Mouse (Mus musculus) forebrain, embryonic 16.5 days (tissue): Measurements from ENCODE around the gene Mmgt2. TPM values are rescaled to one million over a fixed set of nuclear protein-coding genes. Genes with fewer than 3 reads are reported as not detected.

Source experiments
- ATAC-seq: fragments of 200-750 bp; cut with Nextera tagmentation; 2 replicates; pipeline ENCODE4 v1.8.0; 2017; ENCODE audit warnings: mild to moderate bottlenecking, moderate library complexity
- H3K27ac ChIP-seq: fragments of 300-500 bp; sonication (generic); 2 replicates; pipeline ENCODE4 v1.5.1; 2014; ENCODE audit warnings: low read length, control low read depth
- H3K27me3 ChIP-seq: fragments of 300-500 bp; sonication (generic); replicated peaks from 2 replicates; pipeline ENCODE4 v1.6.1; 2014; ENCODE audit warnings: low read length; ENCODE audit not compliant: control insufficient read depth, insufficient read depth
- H3K36me3 ChIP-seq: fragments of 300-500 bp; sonication (generic); 2 replicates; pipeline ENCODE4 v1.6.1; 2014; ENCODE audit not compliant: control insufficient read depth, insufficient read depth
- H3K4me1 ChIP-seq: fragments of 300-500 bp; sonication (generic); replicated peaks from 2 replicates; pipeline ENCODE4 v1.6.1; 2014; ENCODE audit warnings: low read length; ENCODE audit not compliant: control insufficient read depth, insufficient read depth
- H3K4me2 ChIP-seq: fragments of 300-500 bp; sonication (generic); 2 replicates; pipeline ENCODE4 v1.6.1; 2014; ENCODE audit warnings: mild to moderate bottlenecking, low read length, control low read depth
- H3K4me3 ChIP-seq: fragments of 300-500 bp; sonication (generic); replicated peaks from 2 replicates; pipeline ENCODE4 v1.5.1; 2014; ENCODE audit warnings: mild to moderate bottlenecking, low read length, control low read depth
- H3K9ac ChIP-seq: fragments of 300-500 bp; sonication (generic); replicated peaks from 2 replicates; pipeline ENCODE4 v1.6.1; 2014; ENCODE audit warnings: low read depth, low read length, control low read depth
- H3K9me3 ChIP-seq: fragments of 300-500 bp; sonication (generic); 2 replicates; pipeline ENCODE4 v1.6.1; 2016; ENCODE audit warnings: low read length; ENCODE audit not compliant: control insufficient read depth
- WGBS: fragments of 180-500 bp; shearing (Covaris S2); extraction: QIAGEN DNeasy Blood & Tissue Kit; methylation state at CpG from one replicate; pipeline ENCODE4 v1.1.7; 2014; 5-methylcytosine and 5-hydroxymethylcytosine counted together
- polyA plus RNA-seq: library from polyadenylated mRNA; unstranded; fragments of >200 nt; fragmentation: Nextera tagmentation; extraction: Ambion mirVana; gene quantifications from 2 replicates; pipeline ENCODE4 v1.2.1, GENCODE M21; 2015

Gene Mmgt2
- polyA plus RNA-seq, 1 experiment from 2014 or later, result 28.5 TPM

- no peak overlapping the region for H3K4me3 ChIP-seq
- H3K9me3 ChIP-seq, result no peaks in the 10 kb centered on the region
- no peaks in the 10 kb centered on the region for H3K27me3 ChIP-seq
- WGBS, result 94% methylated on average over 5 of the region's 5 CpGs
- no peak for ATAC-seq
- no peak overlapping the region for H3K27ac ChIP-seq
- no peak overlapping the region for H3K9ac ChIP-seq
- H3K36me3 ChIP-seq, result peaks cover 32% of the 10 kb centered on the region
- H3K4me2 ChIP-seq, result no peak overlapping the region
- H3K4me1 ChIP-seq, result no peaks in the 10 kb centered on the region
Measured at GRCm38 (mm10) chr11:62710657-62711056, 62.2 kb downstream of the Mmgt2 start.

Other genes with a start within 250 kb of the Mmgt2 start
- gene Pigl, start 190.2 kb upstream of the Mmgt2 start, polyA plus RNA-seq, result 6.2 and 6.9 TPM in 2 replicates
- 186 and 203 TPM in 2 replicates for gene Ncor1, start 190.1 kb upstream of the Mmgt2 start, polyA plus RNA-seq
- 79.5 and 86.3 TPM in 2 replicates for gene Cenpv, start 109.4 kb upstream of the Mmgt2 start, polyA plus RNA-seq
- 4,671 and 4,745 TPM in 2 replicates for gene Ubb, start 97.5 kb upstream of the Mmgt2 start, polyA plus RNA-seq
- 19.1 and 27.2 TPM in 2 replicates for gene Trpv2, start 74.2 kb upstream of the Mmgt2 start, polyA plus RNA-seq
- 9.7 and 10.6 TPM in 2 replicates for gene Lrrc75a, start 141 bp upstream of the Mmgt2 start, polyA plus RNA-seq
- 27.1 and 29.0 TPM in 2 replicates for gene Zfp287, start 83.2 kb downstream of the Mmgt2 start, polyA plus RNA-seq
- gene Gm10428, start 104.4 kb downstream of the Mmgt2 start, polyA plus RNA-seq, result not detected in 2 replicates
- 38.8 and 39.6 TPM in 2 replicates for gene Zfp286, start 140.8 kb downstream of the Mmgt2 start, polyA plus RNA-seq
- 4.8 and 5.8 TPM in 2 replicates for gene Trim16, start 171.6 kb downstream of the Mmgt2 start, polyA plus RNA-seq
- gene Fbxw10, start 198.4 kb downstream of the Mmgt2 start, polyA plus RNA-seq, result 0.21 and 0.25 TPM in 2 replicates
- gene Tvp23b, start 230.8 kb downstream of the Mmgt2 start, polyA plus RNA-seq, result 55.0 and 64.9 TPM in 2 replicates